Mouse (Mus musculus): ENCODE data around the gene Ssbp2. TPM values are rescaled to one million over a fixed set of nuclear protein-coding genes. Genes with fewer than 3 reads are reported as not detected.

The Ssbp2 gene
- polyA plus RNA-seq, 1 experiment from 2014 or later: 198 TPM

GRCm38 (mm10) chr13:91649926-91650325 lies 189.8 kb downstream of the Ssbp2 start:
- 74% methylated on average over 7 of the region's 7 CpGs for WGBS
- H3K27me3 ChIP-seq (ENCODE audit: control insufficient read depth, insufficient read depth, low read length): no peaks in the 10 kb centered on the region
- H3K4me3 ChIP-seq (ENCODE audit: low read depth, low read length): no peak overlapping the region
- ATAC-seq (replicated peaks; ENCODE audit: insufficient number of reproducible peaks, low FRiP score, low TSS enrichment, low read depth) (no peak), DNase-seq (ENCODE audit: low spot score) (peak; percentile 14)
- H3K4me1 ChIP-seq (ENCODE audit: control insufficient read depth, insufficient read depth, low read length): no peaks in the 10 kb centered on the region
- no peaks in the 10 kb centered on the region for H3K9me3 ChIP-seq (replicated peaks; ENCODE audit: control insufficient read depth, low read length)
- no peak overlapping the region for H3K4me2 ChIP-seq (ENCODE audit: low read depth, low read length)
- H3K27ac ChIP-seq (replicated peaks; ENCODE audit: low read depth, low read length): no peak overlapping the region
- no peaks in the 10 kb centered on the region for H3K36me3 ChIP-seq (replicated peaks; ENCODE audit: control insufficient read depth, insufficient read depth, low read depth, low read length)
- no peak overlapping the region for H3K9ac ChIP-seq (replicated peaks; ENCODE audit: low read length)

GRCm38 (mm10) chr13:91661068-91661795 lies 201.1 kb downstream of the Ssbp2 start:
- Histone ChIP-seq H3K36me3 (replicated peaks; ENCODE audit: control insufficient read depth, insufficient read depth, low read depth, low read length) (no peaks in the 10 kb centered on the region), H3K9me3 (replicated peaks; ENCODE audit: control insufficient read depth, low read length) (no peaks in the 10 kb centered on the region), H3K27me3 (ENCODE audit: control insufficient read depth, insufficient read depth, low read length) (no peaks in the 10 kb centered on the region), H3K4me3 (ENCODE audit: low read depth, low read length) (no peak overlapping the region), H3K4me2 (ENCODE audit: low read depth, low read length) (no peak overlapping the region), H3K27ac (replicated peaks; ENCODE audit: low read depth, low read length) (no peak overlapping the region), H3K9ac (replicated peaks; ENCODE audit: low read length) (no peak overlapping the region), H3K4me1 (ENCODE audit: control insufficient read depth, insufficient read depth, low read length) (no peaks in the 10 kb centered on the region)
- no peak for ATAC-seq (replicated peaks; ENCODE audit: insufficient number of reproducible peaks, low FRiP score, low TSS enrichment, low read depth)
- 81% methylated on average over 5 of the region's 5 CpGs for WGBS
- DNase-seq (ENCODE audit: low spot score): no peak

GRCm38 (mm10) chr13:91662751-91663150 lies 202.7 kb downstream of the Ssbp2 start:
- H3K36me3 ChIP-seq (replicated peaks; ENCODE audit: control insufficient read depth, insufficient read depth, low read depth, low read length): no peaks in the 10 kb centered on the region
- H3K27ac ChIP-seq (replicated peaks; ENCODE audit: low read depth, low read length): no peak overlapping the region
- H3K4me3 ChIP-seq (ENCODE audit: low read depth, low read length): no peak overlapping the region
- ATAC-seq (replicated peaks; ENCODE audit: insufficient number of reproducible peaks, low FRiP score, low TSS enrichment, low read depth): no peak
- H3K27me3 ChIP-seq (ENCODE audit: control insufficient read depth, insufficient read depth, low read length): no peaks in the 10 kb centered on the region
- DNase-seq (ENCODE audit: low spot score): peak; percentile 11
- H3K9ac ChIP-seq (replicated peaks; ENCODE audit: low read length): no peak overlapping the region
- 59% methylated on average over 2 of the region's 2 CpGs for WGBS
- no peaks in the 10 kb centered on the region for H3K4me1 ChIP-seq (ENCODE audit: control insufficient read depth, insufficient read depth, low read length)
- no peak overlapping the region for H3K4me2 ChIP-seq (ENCODE audit: low read depth, low read length)
- H3K9me3 ChIP-seq (replicated peaks; ENCODE audit: control insufficient read depth, low read length): no peaks in the 10 kb centered on the region

GRCm38 (mm10) chr13:91673241-91673640 lies 213.2 kb downstream of the Ssbp2 start:
- Histone ChIP-seq H3K4me1 (ENCODE audit: control insufficient read depth, insufficient read depth, low read length) (no peaks in the 10 kb centered on the region), H3K9ac (replicated peaks; ENCODE audit: low read length) (no peak overlapping the region), H3K4me2 (ENCODE audit: low read depth, low read length) (no peak overlapping the region), H3K4me3 (ENCODE audit: low read depth, low read length) (no peak overlapping the region), H3K27ac (replicated peaks; ENCODE audit: low read depth, low read length) (no peak overlapping the region), H3K36me3 (replicated peaks; ENCODE audit: control insufficient read depth, insufficient read depth, low read depth, low read length) (no peaks in the 10 kb centered on the region), H3K27me3 (ENCODE audit: control insufficient read depth, insufficient read depth, low read length) (no peaks in the 10 kb centered on the region), H3K9me3 (replicated peaks; ENCODE audit: control insufficient read depth, low read length) (no peaks in the 10 kb centered on the region)
- ATAC-seq (replicated peaks; ENCODE audit: insufficient number of reproducible peaks, low FRiP score, low TSS enrichment, low read depth) (no peak), DNase-seq (ENCODE audit: low spot score) (no peak)
- 82% methylated on average over 3 of the region's 3 CpGs for WGBS

- Histone ChIP-seq H3K27ac (replicated peaks; ENCODE audit: low read depth, low read length) (no peak overlapping the region), H3K4me1 (ENCODE audit: control insufficient read depth, insufficient read depth, low read length) (no peaks in the 10 kb centered on the region), H3K9ac (replicated peaks; ENCODE audit: low read length) (no peak overlapping the region), H3K27me3 (ENCODE audit: control insufficient read depth, insufficient read depth, low read length) (no peaks in the 10 kb centered on the region), H3K4me3 (ENCODE audit: low read depth, low read length) (no peak overlapping the region), H3K9me3 (replicated peaks; ENCODE audit: control insufficient read depth, low read length) (no peaks in the 10 kb centered on the region), H3K4me2 (ENCODE audit: low read depth, low read length) (no peak overlapping the region), H3K36me3 (replicated peaks; ENCODE audit: control insufficient read depth, insufficient read depth, low read depth, low read length) (no peaks in the 10 kb centered on the region)
- WGBS: 90% methylated on average over 8 of the region's 8 CpGs
- ATAC-seq (replicated peaks; ENCODE audit: insufficient number of reproducible peaks, low FRiP score, low TSS enrichment, low read depth) (no peak), DNase-seq (ENCODE audit: low spot score) (no peak)
Measured at GRCm38 (mm10) chr13:91680764-91681437, 220.8 kb downstream of the Ssbp2 start.

- no peaks in the 10 kb centered on the region for H3K4me1 ChIP-seq (ENCODE audit: control insufficient read depth, insufficient read depth, low read length)
- ATAC-seq (replicated peaks; ENCODE audit: insufficient number of reproducible peaks, low FRiP score, low TSS enrichment, low read depth): no peak
- H3K27me3 ChIP-seq (ENCODE audit: control insufficient read depth, insufficient read depth, low read length): no peaks in the 10 kb centered on the region
- no peaks in the 10 kb centered on the region for H3K9me3 ChIP-seq (replicated peaks; ENCODE audit: control insufficient read depth, low read length)
- DNase-seq (ENCODE audit: low spot score): no peak
- no peak overlapping the region for H3K9ac ChIP-seq (replicated peaks; ENCODE audit: low read length)
- 94% methylated on average over 3 of the region's 3 CpGs for WGBS
- no peak overlapping the region for H3K4me2 ChIP-seq (ENCODE audit: low read depth, low read length)
- no peak overlapping the region for H3K27ac ChIP-seq (replicated peaks; ENCODE audit: low read depth, low read length)
- peaks cover 2% of the 10 kb centered on the region; the same call in 1 of the 2 replicates for H3K36me3 ChIP-seq (replicated peaks; ENCODE audit: control insufficient read depth, insufficient read depth, low read depth, low read length)
- no peak overlapping the region for H3K4me3 ChIP-seq (ENCODE audit: low read depth, low read length)
Measured at GRCm38 (mm10) chr13:91681474-91681873, 221.4 kb downstream of the Ssbp2 start.

GRCm38 (mm10) chr13:91690118-91690517 lies 230.0 kb downstream of the Ssbp2 start:
- ATAC-seq (replicated peaks; ENCODE audit: insufficient number of reproducible peaks, low FRiP score, low TSS enrichment, low read depth): no peak
- Histone ChIP-seq H3K4me2 (ENCODE audit: low read depth, low read length) (no peak overlapping the region), H3K27ac (replicated peaks; ENCODE audit: low read depth, low read length) (no peak overlapping the region), H3K36me3 (replicated peaks; ENCODE audit: control insufficient read depth, insufficient read depth, low read depth, low read length) (peaks cover 3% of the 10 kb centered on the region; the same call in 1 of the 2 replicates), H3K9me3 (replicated peaks; ENCODE audit: control insufficient read depth, low read length) (no peaks in the 10 kb centered on the region), H3K27me3 (ENCODE audit: control insufficient read depth, insufficient read depth, low read length) (no peaks in the 10 kb centered on the region), H3K9ac (replicated peaks; ENCODE audit: low read length) (no peak overlapping the region), H3K4me1 (ENCODE audit: control insufficient read depth, insufficient read depth, low read length) (no peaks in the 10 kb centered on the region), H3K4me3 (ENCODE audit: low read depth, low read length) (no peak overlapping the region)
- WGBS: 87% methylated on average over 5 of the region's 5 CpGs
- DNase-seq (ENCODE audit: low spot score): no peak

GRCm38 (mm10) chr13:91693615-91694014 lies 233.5 kb downstream of the Ssbp2 start:
- no peak overlapping the region for H3K4me3 ChIP-seq (ENCODE audit: low read depth, low read length)
- 48% methylated on average over 7 of the region's 7 CpGs for WGBS
- DNase-seq (ENCODE audit: low spot score): no peak
- H3K4me2 ChIP-seq (ENCODE audit: low read depth, low read length): no peak overlapping the region
- ATAC-seq (replicated peaks; ENCODE audit: insufficient number of reproducible peaks, low FRiP score, low TSS enrichment, low read depth): no peak
- no peaks in the 10 kb centered on the region for H3K4me1 ChIP-seq (ENCODE audit: control insufficient read depth, insufficient read depth, low read length)
- no peak overlapping the region for H3K27ac ChIP-seq (replicated peaks; ENCODE audit: low read depth, low read length)
- H3K36me3 ChIP-seq (replicated peaks; ENCODE audit: control insufficient read depth, insufficient read depth, low read depth, low read length): no peaks in the 10 kb centered on the region
- H3K9ac ChIP-seq (replicated peaks; ENCODE audit: low read length): no peak overlapping the region
- H3K9me3 ChIP-seq (replicated peaks; ENCODE audit: control insufficient read depth, low read length): no peaks in the 10 kb centered on the region
- no peaks in the 10 kb centered on the region for H3K27me3 ChIP-seq (ENCODE audit: control insufficient read depth, insufficient read depth, low read length)
